Mouse (Mus musculus): ENCODE measurements around the gene Grb14. TPM values are rescaled to one million over a fixed set of nuclear protein-coding genes. Genes with fewer than 3 reads are reported as not detected.

The Grb14 gene
- 7.9 and 8.0 TPM in 2 replicates for polyA plus RNA-seq (2016; fragmentation: Nextera tagmentation; extraction: Ambion mirVana)

GRCm38 (mm10) chr2:65024887-65025286 lies at the start of gene Grb14:
Gene Grb14, minus strand, starts transcription at chr2:65024987.
- Histone ChIP-seq H3K4me2 (replicated peaks) (no peak within 1 kb of the TSS), H3K27me3 (peaks cover 22% of the 10 kb centered on the region), H3K4me1 (peaks cover 9% of the 10 kb centered on the region; the same call in 1 of the 2 replicates), H3K9me3 (no peaks in the 10 kb centered on the region), H3K9ac (replicated peaks) (no peak within 1 kb of the TSS), H3K36me3 (no peaks in the 10 kb centered on the region), H3K4me3 (no peak within 1 kb of the TSS), H3K27ac (replicated peaks) (no peak within 1 kb of the TSS)
- WGBS: 86% methylated on average over 1 of the region's 1 CpGs
- ATAC-seq (ENCODE audit: low FRiP score, low read depth): no peak

GRCm38 (mm10) chr2:65072205-65072604 lies 47.4 kb upstream of the Grb14 start:
- H3K4me2 ChIP-seq (replicated peaks): no peak overlapping the region
- no peak overlapping the region for H3K4me3 ChIP-seq
- H3K27me3 ChIP-seq: no peaks in the 10 kb centered on the region
- no peak overlapping the region for H3K9ac ChIP-seq (replicated peaks)
- WGBS: 83% methylated on average over 3 of the region's 3 CpGs
- H3K4me1 ChIP-seq: no peaks in the 10 kb centered on the region
- ATAC-seq (ENCODE audit: low FRiP score, low read depth): no peak
- H3K9me3 ChIP-seq: no peaks in the 10 kb centered on the region
- H3K27ac ChIP-seq (replicated peaks): no peak overlapping the region
- no peaks in the 10 kb centered on the region for H3K36me3 ChIP-seq

GRCm38 (mm10) chr2:65053764-65054163 lies 29.0 kb upstream of the Grb14 start:
- Histone ChIP-seq H3K27me3 (no peaks in the 10 kb centered on the region), H3K4me2 (replicated peaks) (no peak overlapping the region), H3K4me3 (no peak overlapping the region), H3K27ac (replicated peaks) (no peak overlapping the region), H3K36me3 (no peaks in the 10 kb centered on the region), H3K4me1 (no peaks in the 10 kb centered on the region), H3K9me3 (no peaks in the 10 kb centered on the region), H3K9ac (replicated peaks) (no peak overlapping the region)
- no peak for ATAC-seq (ENCODE audit: low FRiP score, low read depth)
- WGBS: 97% methylated on average over 2 of the region's 2 CpGs

- no peak overlapping the region for H3K9ac ChIP-seq (replicated peaks)
- ATAC-seq (ENCODE audit: low FRiP score, low read depth): no peak
- WGBS: 95% methylated on average over 6 of the region's 6 CpGs
- no peaks in the 10 kb centered on the region for H3K9me3 ChIP-seq
- no peak overlapping the region for H3K4me2 ChIP-seq (replicated peaks)
- H3K36me3 ChIP-seq: no peaks in the 10 kb centered on the region
- no peaks in the 10 kb centered on the region for H3K27me3 ChIP-seq
- H3K4me1 ChIP-seq: no peaks in the 10 kb centered on the region
- no peak overlapping the region for H3K27ac ChIP-seq (replicated peaks)
- H3K4me3 ChIP-seq: no peak overlapping the region
Measured at GRCm38 (mm10) chr2:65052191-65053012, 27.6 kb upstream of the Grb14 start.

GRCm38 (mm10) chr2:65050776-65051175 lies 26.0 kb upstream of the Grb14 start:
- Histone ChIP-seq H3K27ac (replicated peaks) (no peak overlapping the region), H3K4me3 (no peak overlapping the region), H3K4me2 (replicated peaks) (no peak overlapping the region), H3K4me1 (no peaks in the 10 kb centered on the region), H3K9ac (replicated peaks) (no peak overlapping the region), H3K9me3 (no peaks in the 10 kb centered on the region), H3K27me3 (no peaks in the 10 kb centered on the region), H3K36me3 (no peaks in the 10 kb centered on the region)
- ATAC-seq (ENCODE audit: low FRiP score, low read depth): no peak
- WGBS: 94% methylated on average over 3 of the region's 3 CpGs

GRCm38 (mm10) chr2:65048234-65049017 lies 23.6 kb upstream of the Grb14 start:
- H3K36me3 ChIP-seq: no peaks in the 10 kb centered on the region
- no peaks in the 10 kb centered on the region for H3K9me3 ChIP-seq
- no peak for ATAC-seq (ENCODE audit: low FRiP score, low read depth)
- H3K4me1 ChIP-seq: no peaks in the 10 kb centered on the region
- no peak overlapping the region for H3K9ac ChIP-seq (replicated peaks)
- H3K4me2 ChIP-seq (replicated peaks): no peak overlapping the region
- no peaks in the 10 kb centered on the region for H3K27me3 ChIP-seq
- no peak overlapping the region for H3K27ac ChIP-seq (replicated peaks)
- WGBS: 67% methylated on average over 6 of the region's 6 CpGs
- no peak overlapping the region for H3K4me3 ChIP-seq

GRCm38 (mm10) chr2:65038164-65038563 lies 13.4 kb upstream of the Grb14 start:
- Histone ChIP-seq H3K36me3 (no peaks in the 10 kb centered on the region), H3K9ac (replicated peaks) (no peak overlapping the region), H3K9me3 (no peaks in the 10 kb centered on the region), H3K4me1 (no peaks in the 10 kb centered on the region), H3K4me2 (replicated peaks) (no peak overlapping the region), H3K4me3 (no peak overlapping the region), H3K27ac (replicated peaks) (no peak overlapping the region), H3K27me3 (no peaks in the 10 kb centered on the region)
- no peak for ATAC-seq (ENCODE audit: low FRiP score, low read depth)
- 38% methylated on average over 4 of the region's 4 CpGs for WGBS

- H3K27me3 ChIP-seq: no peaks in the 10 kb centered on the region
- H3K4me3 ChIP-seq: no peak overlapping the region
- no peak overlapping the region for H3K9ac ChIP-seq (replicated peaks)
- ATAC-seq (ENCODE audit: low FRiP score, low read depth): no peak
- H3K36me3 ChIP-seq: no peaks in the 10 kb centered on the region
- H3K9me3 ChIP-seq: no peaks in the 10 kb centered on the region
- no peaks in the 10 kb centered on the region for H3K4me1 ChIP-seq
- WGBS: 14% methylated on average over 8 of the region's 8 CpGs
- no peak overlapping the region for H3K4me2 ChIP-seq (replicated peaks)
- H3K27ac ChIP-seq (replicated peaks): no peak overlapping the region
Measured at GRCm38 (mm10) chr2:65037546-65037945, 12.8 kb upstream of the Grb14 start.

GRCm38 (mm10) chr2:65022363-65023240 lies 2.2 kb downstream of the Grb14 start:
- Histone ChIP-seq H3K27ac (replicated peaks) (no peak overlapping the region), H3K9ac (replicated peaks) (peak overlapping the region; percentile 75), H3K4me1 (peaks cover 9% of the 10 kb centered on the region; the same call in 1 of the 2 replicates), H3K9me3 (no peaks in the 10 kb centered on the region), H3K27me3 (peaks cover 22% of the 10 kb centered on the region), H3K4me3 (peak overlapping the region; percentile 73), H3K4me2 (replicated peaks) (peak overlapping the region; percentile 99), H3K36me3 (no peaks in the 10 kb centered on the region)
- 1% methylated on average over 60 of the region's 71 CpGs for WGBS
- peak; percentile 85 for ATAC-seq (ENCODE audit: low FRiP score, low read depth)

- Histone ChIP-seq H3K4me3 (peak overlapping the region; percentile 73), H3K27me3 (peaks cover 22% of the 10 kb centered on the region), H3K9ac (replicated peaks) (peak overlapping the region; percentile 75), H3K9me3 (no peaks in the 10 kb centered on the region), H3K4me1 (peaks cover 9% of the 10 kb centered on the region; the same call in 1 of the 2 replicates), H3K4me2 (replicated peaks) (peak overlapping the region; percentile 99), H3K27ac (replicated peaks) (no peak overlapping the region), H3K36me3 (no peaks in the 10 kb centered on the region)
- no peak for ATAC-seq (ENCODE audit: low FRiP score, low read depth)
- WGBS: 11% methylated on average over 15 of the region's 15 CpGs
Measured at GRCm38 (mm10) chr2:65021691-65022362, 3.0 kb downstream of the Grb14 start.

GRCm38 (mm10) chr2:65017375-65017774 lies 7.4 kb downstream of the Grb14 start:
- 94% methylated on average over 2 of the region's 2 CpGs for WGBS
- H3K36me3 ChIP-seq: no peaks in the 10 kb centered on the region
- H3K4me3 ChIP-seq: no peak overlapping the region
- no peak overlapping the region for H3K4me2 ChIP-seq (replicated peaks)
- no peak overlapping the region for H3K9ac ChIP-seq (replicated peaks)
- H3K4me1 ChIP-seq: peaks cover 8% of the 10 kb centered on the region; the same call in 1 of the 2 replicates
- no peak for ATAC-seq (ENCODE audit: low FRiP score, low read depth)
- H3K27ac ChIP-seq (replicated peaks): no peak overlapping the region
- H3K9me3 ChIP-seq: no peaks in the 10 kb centered on the region
- peaks cover 21% of the 10 kb centered on the region for H3K27me3 ChIP-seq

Data from midbrain, embryonic 12.5 days (tissue).